Mouse (Mus musculus) intestine, embryonic 14.5 days (tissue): Measurements from ENCODE around the gene Vmn1r42. TPM values are rescaled to one million over a fixed set of nuclear protein-coding genes. Genes with fewer than 3 reads are reported as not detected.
"Not testable (repeated sequence)": the region's sequence is repeated elsewhere in the genome, so short reads cannot be mapped to it uniquely, and the experiment has no call there.

Experiments
- ATAC-seq: fragments of 200-750 bp; cut with Nextera tagmentation; replicated peaks from 2 replicates; pipeline ENCODE4 v1.8.0; 2017; ENCODE audit warnings: low read depth, moderate number of reproducible peaks, moderate TSS enrichment, moderate library complexity; ENCODE audit not compliant: low FRiP score, low TSS enrichment
- DNase-seq: peaks from one replicate; pipeline ENCODE4 v3.0.0-alpha.2; 2018; ENCODE audit warnings: low spot score
- H3K27ac ChIP-seq: fragments of 300-500 bp; sonication (generic); 2 replicates; pipeline ENCODE4 v1.5.1; 2014; ENCODE audit warnings: low read depth, mild to moderate bottlenecking, control low read depth
- H3K27me3 ChIP-seq: fragments of 300-500 bp; sonication (generic); replicated peaks from 2 replicates; pipeline ENCODE4 v1.6.1; 2014; ENCODE audit warnings: low read length, control low read depth; ENCODE audit not compliant: control insufficient read depth, insufficient read depth
- H3K36me3 ChIP-seq: fragments of 300-500 bp; sonication (generic); 2 replicates; pipeline ENCODE4 v1.6.1; 2014; ENCODE audit warnings: low read length, control low read depth; ENCODE audit not compliant: control insufficient read depth, insufficient read depth
- H3K4me1 ChIP-seq: fragments of 300-500 bp; sonication (generic); replicated peaks from 2 replicates; pipeline ENCODE4 v1.6.1; 2014; ENCODE audit warnings: low read length, control low read depth, mixed read lengths; ENCODE audit not compliant: control insufficient read depth, insufficient read depth
- H3K4me2 ChIP-seq: fragments of 300-500 bp; sonication (generic); 2 replicates; pipeline ENCODE4 v1.6.1; 2014; ENCODE audit warnings: low read length
- H3K4me3 ChIP-seq: fragments of 300-500 bp; sonication (generic); 2 replicates; pipeline ENCODE4 v1.5.1; 2014; ENCODE audit warnings: low read depth, low read length, control low read depth, mixed read lengths
- H3K9ac ChIP-seq: fragments of 300-500 bp; sonication (generic); 2 replicates; pipeline ENCODE4 v1.6.1; 2014; ENCODE audit warnings: mild to moderate bottlenecking, low read length
- H3K9me3 ChIP-seq: fragments of 300-500 bp; sonication (generic); 2 replicates; pipeline ENCODE4 v1.6.1; 2016; ENCODE audit warnings: low read length, control low read depth; ENCODE audit not compliant: control insufficient read depth
- WGBS: fragments of 180-500 bp; shearing (Covaris S2); extraction: QIAGEN DNeasy Blood & Tissue Kit; methylation state at CpG from one replicate; pipeline ENCODE4 v1.1.7; 2014; 5-methylcytosine and 5-hydroxymethylcytosine counted together
- polyA plus RNA-seq: library from polyadenylated mRNA; unstranded; fragments of >200 nt; fragmentation: Nextera tagmentation; extraction: Ambion mirVana; gene quantifications from 2 replicates; pipeline ENCODE4 v1.2.1, GENCODE M21; 2014

Gene Vmn1r42
- not detected in 2 replicates for polyA plus RNA-seq

GRCm38 (mm10) chr6:89876313-89876712 lies at the start of gene Vmn1r42, which contains the start of gene Vmn1r43:
Gene Vmn1r42 (minus strand): TSS chr6:89876413.
Gene Vmn1r43 (minus strand): TSS chr6:89876413.
- ATAC-seq, H3K9me3 ChIP-seq: not testable (repeated sequence)

GRCm38 (mm10) chr6:89883812-89884211 lies 7.6 kb upstream of the Vmn1r42 start:
- Histone ChIP-seq H3K9ac (no peak overlapping the region), H3K4me2 (no peak overlapping the region), H3K4me1 (no peaks in the 10 kb centered on the region), H3K9me3 (no peaks in the 10 kb centered on the region), H3K4me3 (no peak overlapping the region), H3K27me3 (no peaks in the 10 kb centered on the region), H3K27ac (no peak overlapping the region), H3K36me3 (no peaks in the 10 kb centered on the region)
- WGBS, result 63% methylated on average over 2 of the region's 2 CpGs
- no peak for ATAC-seq
- no peak for DNase-seq

More at GRCm38 (mm10) chr6:89876313-89876712, at the start of gene Vmn1r42, which contains the start of gene Vmn1r43:
- H3K4me1 ChIP-seq, DNase-seq, H3K4me2 ChIP-seq, H3K9ac ChIP-seq, H3K36me3 ChIP-seq, H3K4me3 ChIP-seq, H3K27me3 ChIP-seq, H3K27ac ChIP-seq: not testable (repeated sequence)
- 83% methylated on average over 3 of the region's 3 CpGs for WGBS

- H3K27ac ChIP-seq, result no peak within 1 kb of the TSS
- ATAC-seq (no peak), DNase-seq (no peak)
- WGBS, result 70% methylated on average over 1 of the region's 1 CpGs
- H3K4me3 ChIP-seq, result no peak within 1 kb of the TSS
- H3K4me1 ChIP-seq, result no peaks in the 10 kb centered on the region
- no peak within 1 kb of the TSS for H3K4me2 ChIP-seq
- H3K9ac ChIP-seq, result no peak within 1 kb of the TSS
- no peaks in the 10 kb centered on the region for H3K36me3 ChIP-seq
- H3K9me3 ChIP-seq, result no peaks in the 10 kb centered on the region
- no peaks in the 10 kb centered on the region for H3K27me3 ChIP-seq
Observed at GRCm38 (mm10) chr6:89883360-89883759, 7.1 kb upstream of the Vmn1r42 start, which contains the start of gene Vmn1r44. Gene Vmn1r44 (plus strand): TSS chr6:89883660.

- Histone ChIP-seq H3K4me2 (no peak overlapping the region), H3K36me3 (no peaks in the 10 kb centered on the region), H3K4me1 (no peaks in the 10 kb centered on the region), H3K9me3 (no peaks in the 10 kb centered on the region), H3K9ac (no peak overlapping the region), H3K27me3 (no peaks in the 10 kb centered on the region), H3K27ac (no peak overlapping the region), H3K4me3 (no peak overlapping the region)
- DNase-seq (no peak), ATAC-seq (no peak)
Observed at GRCm38 (mm10) chr6:89880867-89881266, 4.7 kb upstream of the Vmn1r42 start.

GRCm38 (mm10) chr6:89876963-89877362 lies 750 bp upstream of the Vmn1r42 start:
- WGBS, result 77% methylated on average over 2 of the region's 2 CpGs

GRCm38 (mm10) chr6:89867976-89868375 lies 8.2 kb downstream of the Vmn1r42 start:
- H3K36me3 ChIP-seq, result no peaks in the 10 kb centered on the region
- no peak for ATAC-seq
- WGBS, result 86% methylated on average over 2 of the region's 2 CpGs

More at GRCm38 (mm10) chr6:89876963-89877362, 750 bp upstream of the Vmn1r42 start:
- Histone ChIP-seq H3K4me3 (no peak overlapping the region), H3K27me3 (no peaks in the 10 kb centered on the region), H3K27ac (no peak overlapping the region), H3K4me2 (no peak overlapping the region), H3K36me3 (no peaks in the 10 kb centered on the region), H3K4me1 (no peaks in the 10 kb centered on the region), H3K9ac (no peak overlapping the region), H3K9me3 (no peaks in the 10 kb centered on the region)
- ATAC-seq (no peak), DNase-seq (no peak)

GRCm38 (mm10) chr6:89867276-89867675 lies 8.9 kb downstream of the Vmn1r42 start:
- no peaks in the 10 kb centered on the region for H3K36me3 ChIP-seq
- H3K9me3 ChIP-seq, result peaks cover 4% of the 10 kb centered on the region; the same call in 1 of the 2 replicates
- no peaks in the 10 kb centered on the region for H3K27me3 ChIP-seq
- no peak overlapping the region for H3K27ac ChIP-seq
- H3K4me2 ChIP-seq, result no peak overlapping the region
- DNase-seq (no peak), ATAC-seq (no peak)
- 85% methylated on average over 2 of the region's 2 CpGs for WGBS
- H3K4me3 ChIP-seq, result no peak overlapping the region
- no peaks in the 10 kb centered on the region for H3K4me1 ChIP-seq
- no peak overlapping the region for H3K9ac ChIP-seq

More at GRCm38 (mm10) chr6:89867976-89868375, 8.2 kb downstream of the Vmn1r42 start:
- no peak for DNase-seq
- H3K9ac ChIP-seq, result no peak overlapping the region
- no peaks in the 10 kb centered on the region for H3K9me3 ChIP-seq
- H3K27me3 ChIP-seq, result no peaks in the 10 kb centered on the region
- no peaks in the 10 kb centered on the region for H3K4me1 ChIP-seq
- no peak overlapping the region for H3K4me3 ChIP-seq
- H3K27ac ChIP-seq, result no peak overlapping the region
- no peak overlapping the region for H3K4me2 ChIP-seq

- Histone ChIP-seq H3K4me2 (no peak overlapping the region), H3K4me1 (no peaks in the 10 kb centered on the region), H3K27me3 (no peaks in the 10 kb centered on the region), H3K9me3 (peaks cover 4% of the 10 kb centered on the region; the same call in 1 of the 2 replicates), H3K9ac (no peak overlapping the region), H3K36me3 (no peaks in the 10 kb centered on the region), H3K27ac (no peak overlapping the region), H3K4me3 (no peak overlapping the region)
- no peak for ATAC-seq
- 72% methylated on average over 4 of the region's 4 CpGs for WGBS
- DNase-seq, result no peak
Observed at GRCm38 (mm10) chr6:89863792-89864191, 12.4 kb downstream of the Vmn1r42 start.

GRCm38 (mm10) chr6:89859839-89860238 lies 16.4 kb downstream of the Vmn1r42 start:
- Histone ChIP-seq H3K27ac (no peak overlapping the region), H3K27me3 (no peaks in the 10 kb centered on the region), H3K9me3 (peaks cover 4% of the 10 kb centered on the region; the same call in 1 of the 2 replicates), H3K4me1 (no peaks in the 10 kb centered on the region), H3K9ac (no peak overlapping the region), H3K4me3 (no peak overlapping the region), H3K36me3 (no peaks in the 10 kb centered on the region), H3K4me2 (no peak overlapping the region)
- 80% methylated on average over 2 of the region's 2 CpGs for WGBS
- no peak for ATAC-seq
- no peak for DNase-seq
